Mouse (Mus musculus) kidney, embryonic 16.5 days (tissue): ENCODE results near the gene Tmem104. TPM values are rescaled to one million over a fixed set of nuclear protein-coding genes. Genes with fewer than 3 reads are reported as not detected.

ENCODE experiments used
- ATAC-seq: fragments of 200-750 bp; cut with Nextera tagmentation; 2 replicates; pipeline ENCODE4 v1.8.0; 2017; ENCODE audit warnings: moderate TSS enrichment; ENCODE audit not compliant: low FRiP score, low TSS enrichment
- H3K27ac ChIP-seq: fragments of 300-500 bp; sonication (generic); 2 replicates; pipeline ENCODE4 v1.5.1; 2014; ENCODE audit warnings: low read length
- H3K27me3 ChIP-seq: fragments of 300-500 bp; sonication (generic); 2 replicates; pipeline ENCODE4 v1.6.1; 2014; ENCODE audit warnings: low read length, control low read depth, mixed read lengths; ENCODE audit not compliant: insufficient read depth
- H3K36me3 ChIP-seq: fragments of 300-500 bp; sonication (generic); 2 replicates; pipeline ENCODE4 v1.6.1; 2014; ENCODE audit warnings: low read length, control low read depth, mixed read lengths; ENCODE audit not compliant: insufficient read depth
- H3K4me1 ChIP-seq: fragments of 300-500 bp; sonication (generic); 2 replicates; pipeline ENCODE4 v1.6.1; 2014; ENCODE audit warnings: low read length, control low read depth, mixed read lengths; ENCODE audit not compliant: insufficient read depth
- H3K4me2 ChIP-seq: fragments of 300-500 bp; sonication (generic); replicated peaks from 2 replicates; pipeline ENCODE4 v1.6.1; 2014; ENCODE audit warnings: low read depth, low read length
- H3K4me3 ChIP-seq: fragments of 300-500 bp; sonication (generic); 2 replicates; pipeline ENCODE4 v1.5.1; 2014; ENCODE audit warnings: mild to moderate bottlenecking, low read length
- H3K9ac ChIP-seq: fragments of 300-500 bp; sonication (generic); replicated peaks from 2 replicates; pipeline ENCODE4 v1.6.1; 2014; ENCODE audit warnings: low read length
- H3K9me3 ChIP-seq: fragments of 300-500 bp; sonication (generic); 2 replicates; pipeline ENCODE4 v1.6.1; 2016; ENCODE audit warnings: low read length, control low read depth
- WGBS: fragments of 180-500 bp; shearing (Covaris S2); extraction: QIAGEN DNeasy Blood & Tissue Kit; methylation state at CpG from one replicate; pipeline ENCODE4 v1.1.7; 2014; 5-methylcytosine and 5-hydroxymethylcytosine counted together
- polyA plus RNA-seq: library from polyadenylated mRNA; unstranded; fragments of >200 nt; fragmentation: Nextera tagmentation; extraction: Ambion mirVana; gene quantifications from 2 replicates; pipeline ENCODE4 v1.2.1, GENCODE M21; 2015

The Tmem104 gene
- polyA plus RNA-seq, 1 experiment from 2014 or later: 13.8 TPM

DNA sequence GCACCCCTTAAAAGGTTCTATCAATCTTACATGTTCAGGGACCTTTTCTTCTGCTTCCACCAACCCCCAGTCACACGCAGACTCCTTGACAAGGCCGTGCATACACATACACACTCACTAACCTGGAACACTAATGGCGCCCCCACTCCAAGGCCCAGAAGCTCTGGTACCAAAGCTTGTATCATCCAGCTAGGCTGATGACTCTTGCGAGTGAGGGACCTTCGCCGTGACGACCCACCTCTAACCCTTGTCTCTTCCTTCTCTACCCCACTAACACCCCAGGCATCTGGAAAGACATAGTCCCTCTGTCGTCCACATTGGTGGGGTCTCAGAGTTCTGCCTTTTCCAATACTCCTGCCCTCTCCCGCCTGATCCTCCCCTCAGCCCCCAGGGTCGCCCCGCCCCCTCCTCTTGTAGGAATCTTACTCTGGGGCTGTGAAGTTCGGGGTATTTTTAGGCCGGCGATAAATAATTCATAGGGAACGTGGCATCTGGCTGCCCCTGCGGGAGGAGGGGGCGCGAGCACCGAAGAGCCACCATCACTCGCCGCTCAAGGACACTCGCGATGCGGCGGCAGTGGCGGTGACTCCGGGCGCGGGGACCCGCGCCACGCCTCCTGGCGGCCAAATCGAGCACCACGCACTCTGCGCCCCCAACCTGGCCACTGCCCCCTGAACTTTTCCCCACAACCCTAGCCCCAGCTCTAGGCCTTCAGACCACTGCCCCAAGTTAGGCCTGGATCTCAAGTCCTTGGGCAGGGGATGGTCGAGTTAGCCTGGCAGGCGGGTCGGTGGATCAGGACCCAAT, 77.8 kb downstream of the Tmem104 start:
- H3K9me3 ChIP-seq: no peaks in the 10 kb centered on the region
- peaks cover 17% of the 10 kb centered on the region for H3K4me1 ChIP-seq
- H3K27me3 ChIP-seq: peaks cover 91% of the 10 kb centered on the region
- no peak overlapping the region for H3K9ac ChIP-seq
- H3K27ac ChIP-seq: no peak overlapping the region
- no peak for ATAC-seq
- 7% methylated on average over 39 of the region's 39 CpGs for WGBS
- H3K36me3 ChIP-seq: no peaks in the 10 kb centered on the region
- peak overlapping the region; percentile 49 for H3K4me2 ChIP-seq
- H3K4me3 ChIP-seq: peak overlapping the region; percentile 32

DNA sequence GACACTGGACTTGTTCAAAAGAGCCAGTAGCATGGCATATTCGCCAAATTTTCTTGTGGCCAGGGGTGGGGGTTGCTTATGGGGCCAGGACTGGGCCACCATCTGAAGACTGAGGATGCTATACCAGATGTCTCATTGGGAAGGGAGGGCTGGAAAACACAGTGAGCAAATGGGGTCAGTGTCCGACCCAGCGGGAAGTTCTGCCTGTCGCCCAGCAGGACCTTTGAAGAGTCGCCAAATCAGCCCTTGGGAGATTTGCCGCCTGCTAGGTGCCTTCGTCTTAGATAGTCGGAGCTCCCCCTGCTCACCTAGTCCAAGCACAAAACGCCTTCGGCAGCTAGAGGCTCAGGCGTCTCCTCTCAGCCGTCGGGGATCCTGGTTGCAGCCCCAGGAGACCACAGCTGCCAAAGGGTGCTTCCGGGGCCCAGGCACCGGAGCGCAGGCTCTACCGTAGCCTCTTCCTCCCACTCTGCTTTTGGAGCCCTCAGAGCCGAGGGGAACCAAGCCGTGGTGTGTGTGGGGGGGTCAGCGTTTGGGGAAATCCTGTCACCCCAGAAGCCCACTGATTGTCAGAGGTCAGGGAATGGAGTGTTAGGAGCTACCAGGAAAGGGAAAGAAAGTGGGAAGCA, 78.6 kb downstream of the Tmem104 start:
- no peak overlapping the region for H3K9ac ChIP-seq
- no peak overlapping the region for H3K4me3 ChIP-seq
- peaks cover 20% of the 10 kb centered on the region for H3K4me1 ChIP-seq
- no peak overlapping the region for H3K4me2 ChIP-seq
- ATAC-seq: no peak
- no peaks in the 10 kb centered on the region for H3K9me3 ChIP-seq
- H3K36me3 ChIP-seq: no peaks in the 10 kb centered on the region
- H3K27ac ChIP-seq: no peak overlapping the region
- peaks cover 83% of the 10 kb centered on the region for H3K27me3 ChIP-seq
- 4% methylated on average over 20 of the region's 20 CpGs for WGBS

DNA sequence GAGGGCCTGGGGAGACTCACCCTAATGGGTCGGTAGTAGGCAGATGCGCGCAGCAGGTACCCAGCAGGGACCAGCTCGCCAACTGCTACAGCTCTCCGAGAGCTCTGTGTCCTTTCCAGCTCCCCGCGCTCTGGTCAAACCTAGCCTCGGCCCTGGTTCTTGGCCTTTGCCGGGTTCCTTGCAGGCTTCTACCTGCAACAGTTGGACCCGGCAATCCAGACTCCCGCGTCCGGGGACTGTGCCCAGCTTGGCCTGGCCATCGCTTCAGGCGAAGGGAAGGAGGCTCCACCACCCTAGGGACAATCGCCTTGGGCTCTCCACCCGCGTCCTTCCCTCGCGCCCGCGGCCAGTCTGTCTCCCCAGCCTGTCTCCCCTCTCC, 79.1 kb downstream of the Tmem104 start:
- Histone ChIP-seq H3K4me1 (peaks cover 20% of the 10 kb centered on the region), H3K4me3 (peak overlapping the region; percentile 39), H3K4me2 (peak overlapping the region; percentile 59), H3K27ac (no peak overlapping the region), H3K9ac (no peak overlapping the region), H3K27me3 (peaks cover 78% of the 10 kb centered on the region), H3K36me3 (no peaks in the 10 kb centered on the region), H3K9me3 (no peaks in the 10 kb centered on the region)
- ATAC-seq: no peak
- WGBS: 1% methylated on average over 22 of the region's 22 CpGs

DNA sequence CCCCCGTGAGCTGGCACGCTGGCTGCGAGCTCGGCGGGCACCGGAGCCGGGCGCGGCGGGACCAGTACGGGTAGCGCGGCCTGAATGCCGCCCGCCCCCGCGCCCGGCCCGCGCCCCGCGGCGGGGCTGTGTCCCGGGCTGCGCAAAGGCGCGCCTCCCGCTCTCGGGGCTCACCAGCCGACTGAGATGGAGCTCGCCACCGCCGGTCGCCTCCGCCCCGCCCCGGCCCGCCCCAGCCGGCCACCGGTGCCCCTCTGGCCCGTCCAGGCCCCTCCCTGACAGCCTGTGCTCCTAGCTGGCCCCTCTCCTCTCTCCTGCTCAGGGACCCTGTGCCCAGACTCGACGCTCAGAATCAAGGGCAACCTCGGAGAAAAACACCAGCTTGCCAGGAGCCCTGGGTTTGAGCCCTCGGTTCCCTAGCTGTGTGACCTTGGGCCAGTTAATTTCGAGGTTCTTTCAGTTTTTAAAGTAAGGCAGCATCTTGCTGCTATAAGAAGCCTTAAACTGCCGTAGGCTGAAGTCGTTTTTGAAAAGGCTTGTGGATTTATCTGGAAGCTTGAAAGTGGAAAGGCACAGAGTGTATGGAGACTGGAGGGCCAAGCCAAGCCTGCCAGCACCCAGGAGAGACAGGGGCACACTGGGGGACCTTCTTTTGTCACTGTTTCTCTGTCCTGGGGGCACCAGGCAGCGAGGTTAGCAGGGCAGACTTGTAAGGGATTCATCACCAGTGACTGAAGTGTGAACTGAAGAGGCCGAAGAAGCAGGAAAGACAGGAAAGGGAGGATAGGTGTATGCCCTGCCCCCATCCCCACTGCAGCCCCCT, 80.0 kb downstream of the Tmem104 start, which contains the start of gene Grin2c:
Grin2c (minus strand) TSS at position 183 of the 823 bp plus-strand sequence.
- 5% methylated on average over 50 of the region's 50 CpGs for WGBS
- Histone ChIP-seq H3K9ac (0 out of 2 replicates have a peak within 1 kb of the TSS, but pooled peaks have one; percentile 15), H3K27ac (no peak within 1 kb of the TSS), H3K36me3 (no peaks in the 10 kb centered on the region), H3K4me2 (peak within 1 kb of the TSS; percentile 59), H3K9me3 (no peaks in the 10 kb centered on the region), H3K4me1 (peaks cover 20% of the 10 kb centered on the region), H3K4me3 (peak within 1 kb of the TSS; percentile 39), H3K27me3 (peaks cover 69% of the 10 kb centered on the region)
- no peak for ATAC-seq

DNA sequence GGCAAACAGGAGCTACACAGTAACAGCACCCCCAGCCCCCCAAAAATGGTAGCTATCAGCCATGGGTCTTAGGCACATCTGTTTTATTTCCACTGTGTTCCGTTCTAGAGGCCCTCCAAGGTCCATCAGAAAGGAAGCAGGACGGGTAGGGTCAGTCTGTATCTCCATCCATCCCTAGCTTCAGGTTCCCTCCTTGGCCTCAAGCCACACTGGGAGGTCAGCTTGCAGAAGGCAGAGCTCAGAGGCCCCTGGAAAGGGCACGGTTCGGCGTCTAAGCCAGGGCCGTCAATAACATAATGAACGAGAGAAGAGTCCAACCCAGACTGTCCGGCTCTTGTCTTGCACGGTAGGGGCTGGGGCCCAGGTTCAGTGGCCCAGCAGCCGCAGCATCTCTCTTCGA, 80.7 kb downstream of the Tmem104 start:
- ATAC-seq: no peak
- H3K27me3 ChIP-seq: peaks cover 62% of the 10 kb centered on the region
- no peak overlapping the region for H3K4me3 ChIP-seq
- 63% methylated on average over 11 of the region's 11 CpGs for WGBS
- H3K27ac ChIP-seq: no peak overlapping the region
- H3K36me3 ChIP-seq: no peaks in the 10 kb centered on the region
- no peak overlapping the region for H3K9ac ChIP-seq
- no peaks in the 10 kb centered on the region for H3K9me3 ChIP-seq
- H3K4me1 ChIP-seq: peaks cover 20% of the 10 kb centered on the region
- H3K4me2 ChIP-seq: no peak overlapping the region

DNA sequence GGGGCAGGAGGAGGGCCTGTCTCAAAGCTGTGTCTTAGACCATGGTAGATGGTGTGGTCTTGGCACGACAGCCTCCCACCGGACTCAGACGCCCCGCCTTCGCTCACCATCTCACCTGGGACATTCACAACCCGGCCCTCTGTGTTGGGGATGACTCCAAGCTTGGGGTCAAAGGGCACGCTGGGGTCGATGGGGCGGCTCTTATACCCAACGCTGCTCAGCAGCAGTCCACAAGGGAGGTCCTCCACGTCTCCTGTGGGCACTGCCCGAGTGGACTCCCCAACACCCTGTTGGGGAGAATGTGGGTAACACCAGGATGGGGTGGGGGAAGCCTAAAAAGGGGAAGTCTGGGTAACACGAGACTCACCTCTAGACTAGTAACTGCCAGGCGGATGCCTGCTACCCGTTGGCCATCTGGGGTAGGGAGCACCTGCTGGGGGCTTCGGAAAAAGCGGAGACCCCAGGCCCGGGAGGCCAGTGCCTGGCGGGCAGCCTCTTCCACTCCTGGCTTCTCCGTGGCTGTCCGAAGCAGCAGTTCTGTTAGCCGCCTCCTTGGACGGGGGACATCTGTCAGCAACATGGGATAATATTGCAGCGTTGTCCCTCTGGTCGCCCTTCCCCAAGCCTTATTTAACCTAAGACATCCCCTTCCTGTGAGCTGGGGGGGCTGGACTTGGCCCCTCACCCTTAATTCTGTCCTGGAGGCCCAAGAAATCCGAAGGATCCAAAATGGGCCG, 82.2 kb downstream of the Tmem104 start:
- H3K27me3 ChIP-seq: peaks cover 46% of the 10 kb centered on the region
- no peak for ATAC-seq
- 84% methylated on average over 27 of the region's 27 CpGs for WGBS
- no peak overlapping the region for H3K4me3 ChIP-seq
- no peaks in the 10 kb centered on the region for H3K9me3 ChIP-seq
- H3K36me3 ChIP-seq: no peaks in the 10 kb centered on the region
- H3K27ac ChIP-seq: no peak overlapping the region
- no peak overlapping the region for H3K4me2 ChIP-seq
- H3K9ac ChIP-seq: no peak overlapping the region
- H3K4me1 ChIP-seq: peaks cover 20% of the 10 kb centered on the region

DNA sequence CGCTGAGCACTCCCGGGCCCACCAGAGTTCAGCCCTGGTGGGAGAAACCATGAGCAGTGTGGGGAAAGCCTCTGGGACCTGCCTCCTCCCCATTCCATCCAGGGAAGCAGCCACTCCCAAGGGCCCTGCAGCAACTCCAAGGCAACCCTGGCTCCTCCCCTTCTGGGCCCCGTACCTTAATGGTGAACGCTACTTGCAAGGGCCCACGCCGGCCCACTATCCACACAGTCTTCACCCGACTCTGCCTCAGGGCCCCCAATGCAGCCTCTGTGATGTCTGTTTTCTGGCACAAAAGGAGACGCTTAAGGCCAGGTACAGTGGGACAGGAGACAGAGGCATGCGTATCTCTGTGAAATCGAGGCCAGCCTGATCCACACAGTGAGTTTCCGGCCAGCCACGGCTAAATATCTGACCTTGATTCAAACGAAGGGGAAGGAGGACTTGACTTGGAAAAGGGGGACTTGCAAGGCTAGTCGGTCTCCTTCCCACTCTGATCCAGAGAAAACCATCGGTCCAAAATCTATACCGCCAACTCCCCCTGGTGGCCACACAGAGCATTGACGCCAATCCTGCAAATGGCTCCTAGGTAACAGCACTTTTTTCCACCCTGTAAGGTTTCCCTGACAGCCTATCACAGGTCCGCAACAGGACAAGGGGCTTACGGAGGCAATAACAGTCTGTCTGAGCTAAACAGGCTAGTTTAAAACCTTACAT, 83.0 kb downstream of the Tmem104 start:
- Histone ChIP-seq H3K9me3 (no peaks in the 10 kb centered on the region), H3K4me1 (peaks cover 16% of the 10 kb centered on the region), H3K36me3 (no peaks in the 10 kb centered on the region), H3K27ac (no peak overlapping the region), H3K27me3 (peaks cover 38% of the 10 kb centered on the region), H3K9ac (peak overlapping the region; percentile 22; the same call in 1 of the 2 replicates), H3K4me2 (no peak overlapping the region), H3K4me3 (no peak overlapping the region)
- no peak; the same call in 1 of the 2 replicates for ATAC-seq
- 26% methylated on average over 19 of the region's 19 CpGs for WGBS

DNA sequence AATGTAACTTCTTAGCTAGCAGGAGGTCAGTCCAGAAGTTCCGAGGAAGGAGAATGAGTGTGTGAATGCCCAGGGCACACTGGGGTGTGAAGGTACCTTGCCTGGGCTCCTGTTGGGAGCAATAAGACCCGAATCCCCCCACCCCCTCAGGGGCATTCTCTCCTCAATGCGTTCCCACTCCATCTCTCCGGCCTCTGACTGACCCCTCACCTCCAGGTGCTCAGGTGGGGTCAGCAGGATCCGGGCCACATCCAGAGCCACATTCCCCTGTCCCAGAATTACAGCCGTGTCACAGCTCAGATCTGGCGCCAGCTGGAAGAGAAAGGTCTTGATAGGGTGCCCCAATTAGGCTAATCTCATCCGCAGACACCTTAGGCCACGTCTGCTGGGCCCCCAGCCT, 83.8 kb downstream of the Tmem104 start:
- ATAC-seq: no peak
- H3K9me3 ChIP-seq: no peaks in the 10 kb centered on the region
- H3K27me3 ChIP-seq: peaks cover 31% of the 10 kb centered on the region
- no peak overlapping the region for H3K27ac ChIP-seq
- H3K4me3 ChIP-seq: no peak overlapping the region
- no peak overlapping the region for H3K9ac ChIP-seq
- 72% methylated on average over 9 of the region's 9 CpGs for WGBS
- peaks cover 18% of the 10 kb centered on the region for H3K4me1 ChIP-seq
- no peak overlapping the region for H3K4me2 ChIP-seq
- no peaks in the 10 kb centered on the region for H3K36me3 ChIP-seq

DNA sequence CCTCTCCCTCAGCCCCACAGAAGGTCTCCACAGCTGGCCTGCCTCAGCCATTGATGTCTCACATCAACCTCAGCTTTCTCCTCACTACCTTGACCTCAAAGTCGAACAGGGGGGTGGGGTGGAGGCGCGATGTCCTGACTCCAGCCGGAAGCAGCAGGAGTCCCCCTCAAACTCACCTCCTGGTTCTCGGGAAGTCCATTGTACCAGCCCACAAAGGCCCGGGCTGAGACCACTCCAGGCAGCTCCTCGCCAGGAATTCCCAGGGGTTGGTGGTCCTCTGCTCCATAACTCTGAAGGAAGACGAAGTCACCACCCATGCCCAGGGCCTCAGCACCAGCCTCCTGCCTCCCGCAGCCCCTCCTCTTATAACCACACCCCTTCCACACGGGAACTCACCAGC, 84.2 kb downstream of the Tmem104 start:
- H3K4me1 ChIP-seq: peaks cover 19% of the 10 kb centered on the region
- H3K4me2 ChIP-seq: no peak overlapping the region
- H3K9me3 ChIP-seq: no peaks in the 10 kb centered on the region
- H3K36me3 ChIP-seq: no peaks in the 10 kb centered on the region
- H3K27me3 ChIP-seq: peaks cover 27% of the 10 kb centered on the region
- H3K4me3 ChIP-seq: no peak overlapping the region
- whole genome bisulfite sequencing: 64% methylated on average over 10 of the region's 10 CpGs
- no peak overlapping the region for H3K27ac ChIP-seq
- no peak overlapping the region for H3K9ac ChIP-seq
- ATAC-seq: no peak
